Mouse (Mus musculus): ENCODE data around the gene Erbin. TPM values are rescaled to one million over a fixed set of nuclear protein-coding genes. Genes with fewer than 3 reads are reported as not detected.

Gene Erbin
- polyA plus RNA-seq, 1 experiment from 2014 or later = 19.0 TPM

DNA sequence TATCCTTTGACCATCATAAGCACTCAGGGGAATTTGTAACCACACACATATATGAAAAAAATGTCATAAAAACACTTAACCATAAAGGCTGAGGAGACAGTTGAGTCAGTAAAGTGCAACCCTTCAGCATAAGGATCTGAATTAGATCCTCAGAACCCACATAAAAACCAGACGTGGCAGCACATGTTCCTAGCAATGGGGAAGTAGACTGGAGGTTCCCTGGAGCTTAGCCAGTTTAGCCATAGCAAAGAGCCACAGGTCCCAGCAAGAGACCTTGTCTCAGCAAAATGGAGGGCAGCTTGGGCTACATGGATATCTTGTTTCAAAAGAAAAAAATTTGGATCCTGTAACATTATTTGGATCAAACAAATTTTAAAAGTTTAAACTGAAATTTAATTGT, 20.3 kb downstream of the Erbin start:
- TF ChIP-seq EP300 (IDR thresholded peaks at IDR 0.05) (no peak), CTCF (IDR thresholded peaks at IDR 0.05) (no peak)
- WGBS = 71% methylated on average over 1 of the region's 1 CpGs

DNA sequence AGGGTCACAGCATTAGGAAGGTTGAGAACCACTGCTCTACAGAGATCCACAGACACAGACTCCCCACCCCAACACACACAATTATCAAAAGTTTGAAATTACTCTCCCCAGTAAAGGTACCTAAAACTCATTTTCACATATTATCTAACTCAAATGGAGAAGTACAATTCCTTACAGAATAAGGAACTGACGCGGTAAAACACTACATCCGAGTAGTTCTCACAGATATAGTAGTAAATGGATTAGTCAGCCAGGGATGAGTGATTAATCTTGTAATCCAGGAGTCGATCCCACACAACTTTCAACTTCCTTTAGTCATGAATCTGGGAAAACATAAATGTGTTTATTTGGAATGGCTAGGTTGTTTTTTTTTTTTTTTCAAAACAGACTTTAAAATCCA, 22.7 kb downstream of the Erbin start:
- no peaks in the 10 kb centered on the region for H3K9me3 ChIP-seq (ENCODE audit: low read length)
- H3K4me1 ChIP-seq (ENCODE audit: insufficient read depth, low read depth, low read length) = no peaks in the 10 kb centered on the region
- H3K27me3 ChIP-seq (replicated peaks; ENCODE audit: insufficient read depth, low read length) = no peaks in the 10 kb centered on the region
- DNase-seq (ENCODE audit: low spot score) = no peak
- no peaks in the 10 kb centered on the region for H3K36me3 ChIP-seq (ENCODE audit: insufficient read depth, low read length)
- no peak overlapping the region for H3K27ac ChIP-seq (ENCODE audit: low read length)
- H3K4me2 ChIP-seq (replicated peaks; ENCODE audit: low read depth, low read length) = no peak overlapping the region
- H3K9ac ChIP-seq (replicated peaks; ENCODE audit: low read depth) = no peak overlapping the region
- no peak for TF ChIP-seq CTCF (IDR thresholded peaks at IDR 0.05)
- TF ChIP-seq EP300 (IDR thresholded peaks at IDR 0.05) = no peak
- no peak overlapping the region for H3K4me3 ChIP-seq (ENCODE audit: low read depth, low read length)
- 90% methylated on average over 4 of the region's 4 CpGs for WGBS
- no peak for ATAC-seq

More for the DNA sequence above, 20.3 kb downstream of the Erbin start:
- Histone ChIP-seq H3K4me2 (replicated peaks; ENCODE audit: low read depth, low read length) (no peak overlapping the region), H3K4me1 (ENCODE audit: insufficient read depth, low read depth, low read length) (no peaks in the 10 kb centered on the region), H3K9me3 (ENCODE audit: low read length) (no peaks in the 10 kb centered on the region), H3K27me3 (replicated peaks; ENCODE audit: insufficient read depth, low read length) (no peaks in the 10 kb centered on the region), H3K36me3 (ENCODE audit: insufficient read depth, low read length) (no peaks in the 10 kb centered on the region), H3K4me3 (ENCODE audit: low read depth, low read length) (no peak overlapping the region), H3K27ac (ENCODE audit: low read length) (no peak overlapping the region), H3K9ac (replicated peaks; ENCODE audit: low read depth) (no peak overlapping the region)
- DNase-seq (ENCODE audit: low spot score) (no peak), ATAC-seq (no peak)

DNA sequence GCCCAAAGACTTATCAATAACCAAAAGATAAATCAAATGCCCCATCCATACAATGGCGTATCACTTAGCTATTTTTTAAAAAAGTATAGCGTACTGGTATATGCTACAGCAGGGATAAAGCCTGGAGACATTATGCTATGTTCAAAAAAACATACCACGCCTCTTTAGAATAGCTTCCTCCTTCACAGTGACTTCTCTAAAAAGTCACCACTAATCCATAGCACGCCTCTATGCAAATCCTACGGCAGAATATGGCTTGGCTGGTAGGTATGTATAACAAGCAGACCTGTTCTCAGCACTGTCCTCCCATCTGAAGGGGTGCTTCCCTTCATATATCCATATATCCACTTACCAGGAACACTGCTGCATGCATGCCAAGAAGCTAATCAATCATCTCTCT, 27.2 kb downstream of the Erbin start:
- H3K27me3 ChIP-seq (replicated peaks; ENCODE audit: insufficient read depth, low read length) = no peaks in the 10 kb centered on the region
- DNase-seq (ENCODE audit: low spot score) (no peak), ATAC-seq (no peak)
- no peak overlapping the region for H3K4me2 ChIP-seq (replicated peaks; ENCODE audit: low read depth, low read length)
- TF ChIP-seq CTCF (IDR thresholded peaks at IDR 0.05) (no peak), EP300 (IDR thresholded peaks at IDR 0.05) (no peak)
- H3K9me3 ChIP-seq (ENCODE audit: low read length) = no peaks in the 10 kb centered on the region
- WGBS = 89% methylated on average over 5 of the region's 5 CpGs
- no peak overlapping the region for H3K27ac ChIP-seq (ENCODE audit: low read length)
- no peaks in the 10 kb centered on the region for H3K4me1 ChIP-seq (ENCODE audit: insufficient read depth, low read depth, low read length)
- H3K36me3 ChIP-seq (ENCODE audit: insufficient read depth, low read length) = no peaks in the 10 kb centered on the region
- no peak overlapping the region for H3K4me3 ChIP-seq (ENCODE audit: low read depth, low read length)
- no peak overlapping the region for H3K9ac ChIP-seq (replicated peaks; ENCODE audit: low read depth)

DNA sequence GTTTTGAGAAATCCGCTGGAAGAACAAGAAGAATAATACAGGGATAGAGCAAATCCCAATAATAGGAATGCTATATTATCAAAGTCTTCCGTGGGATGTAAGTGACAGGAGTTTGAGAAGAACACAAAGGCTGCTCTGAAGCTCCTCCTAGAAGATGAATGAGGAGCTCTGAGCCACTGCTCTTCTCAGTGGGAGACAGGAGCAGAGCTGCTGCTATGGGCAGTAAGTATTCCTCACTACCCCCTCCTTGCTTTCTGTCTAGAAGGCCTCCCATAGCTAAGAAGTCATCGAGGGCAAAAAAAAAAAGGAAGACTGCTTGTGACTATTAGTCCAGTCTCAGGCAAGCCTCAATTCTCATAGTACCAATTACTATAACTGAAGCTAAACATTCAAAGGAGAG, 30.3 kb downstream of the Erbin start:
- H3K27ac ChIP-seq (ENCODE audit: low read length) = no peak overlapping the region
- 67% methylated on average over 3 of the region's 3 CpGs for WGBS
- no peak overlapping the region for H3K4me2 ChIP-seq (replicated peaks; ENCODE audit: low read depth, low read length)
- no peak overlapping the region for H3K4me3 ChIP-seq (ENCODE audit: low read depth, low read length)
- H3K36me3 ChIP-seq (ENCODE audit: insufficient read depth, low read length) = no peaks in the 10 kb centered on the region
- no peak for ATAC-seq
- H3K4me1 ChIP-seq (ENCODE audit: insufficient read depth, low read depth, low read length) = no peaks in the 10 kb centered on the region
- H3K27me3 ChIP-seq (replicated peaks; ENCODE audit: insufficient read depth, low read length) = no peaks in the 10 kb centered on the region
- H3K9me3 ChIP-seq (ENCODE audit: low read length) = no peaks in the 10 kb centered on the region
- no peak for DNase-seq (ENCODE audit: low spot score)
- H3K9ac ChIP-seq (replicated peaks; ENCODE audit: low read depth) = no peak overlapping the region
- TF ChIP-seq EP300 (IDR thresholded peaks at IDR 0.05) (no peak), CTCF (IDR thresholded peaks at IDR 0.05) (no peak)

DNA sequence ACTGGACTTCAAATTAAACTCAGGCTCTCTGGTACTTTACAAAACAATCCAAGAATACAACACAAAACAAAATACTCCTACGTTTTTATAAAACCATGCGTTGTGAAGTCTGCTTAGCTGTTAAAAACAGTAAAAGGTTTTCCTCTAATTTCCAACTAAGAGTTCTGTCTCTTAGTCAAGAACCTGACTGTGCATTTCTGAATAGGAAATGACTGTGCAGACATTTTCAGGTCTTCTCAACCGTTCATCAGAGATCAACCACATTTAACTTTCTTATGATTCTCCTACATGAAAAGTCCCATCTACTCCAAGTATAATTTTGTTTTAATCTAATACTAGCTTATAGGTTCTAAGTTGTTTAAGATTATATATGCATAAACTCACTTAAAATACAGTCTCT, 33.8 kb downstream of the Erbin start:
- no peaks in the 10 kb centered on the region for H3K4me1 ChIP-seq (ENCODE audit: insufficient read depth, low read depth, low read length)
- H3K36me3 ChIP-seq (ENCODE audit: insufficient read depth, low read length) = no peaks in the 10 kb centered on the region
- H3K4me3 ChIP-seq (ENCODE audit: low read depth, low read length) = no peak overlapping the region
- no peak overlapping the region for H3K9ac ChIP-seq (replicated peaks; ENCODE audit: low read depth)
- no peaks in the 10 kb centered on the region for H3K27me3 ChIP-seq (replicated peaks; ENCODE audit: insufficient read depth, low read length)
- WGBS = 82% methylated on average over 3 of the region's 3 CpGs
- no peak for TF ChIP-seq CTCF (IDR thresholded peaks at IDR 0.05)
- no peak overlapping the region for H3K4me2 ChIP-seq (replicated peaks; ENCODE audit: low read depth, low read length)
- no peak overlapping the region for H3K27ac ChIP-seq (ENCODE audit: low read length)
- ATAC-seq (no peak), DNase-seq (ENCODE audit: low spot score) (no peak)
- no peaks in the 10 kb centered on the region for H3K9me3 ChIP-seq (ENCODE audit: low read length)

DNA sequence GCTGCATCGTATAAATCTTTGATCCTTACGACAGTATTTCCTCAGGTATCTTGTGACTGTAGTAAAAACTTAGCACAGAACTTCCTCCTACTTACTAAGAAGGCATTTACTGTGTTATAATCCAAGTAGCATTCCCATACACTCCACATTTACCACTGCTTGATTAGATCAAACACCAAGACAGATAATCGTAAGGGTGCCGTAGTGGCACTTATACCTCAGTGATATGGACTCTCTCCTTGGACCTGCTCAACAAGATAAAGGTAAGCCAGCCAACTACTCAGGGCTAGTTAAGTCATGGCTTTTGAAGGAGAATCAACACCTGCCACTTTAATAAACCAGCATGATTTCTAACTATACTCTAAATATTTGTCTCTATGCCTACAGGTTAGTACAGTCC, 39.1 kb downstream of the Erbin start:
- Histone ChIP-seq H3K27me3 (replicated peaks; ENCODE audit: insufficient read depth, low read length) (no peaks in the 10 kb centered on the region), H3K36me3 (ENCODE audit: insufficient read depth, low read length) (peaks cover 7% of the 10 kb centered on the region; the same call in 1 of the 2 replicates), H3K4me3 (ENCODE audit: low read depth, low read length) (no peak overlapping the region), H3K4me1 (ENCODE audit: insufficient read depth, low read depth, low read length) (no peaks in the 10 kb centered on the region), H3K9me3 (ENCODE audit: low read length) (no peaks in the 10 kb centered on the region), H3K4me2 (replicated peaks; ENCODE audit: low read depth, low read length) (no peak overlapping the region), H3K9ac (replicated peaks; ENCODE audit: low read depth) (no peak overlapping the region), H3K27ac (ENCODE audit: low read length) (no peak overlapping the region)
- ATAC-seq (no peak), DNase-seq (ENCODE audit: low spot score) (no peak)
- 78% methylated on average over 4 of the region's 4 CpGs for WGBS
- TF ChIP-seq EP300 (IDR thresholded peaks at IDR 0.05) (no peak), CTCF (IDR thresholded peaks at IDR 0.05) (no peak)

DNA sequence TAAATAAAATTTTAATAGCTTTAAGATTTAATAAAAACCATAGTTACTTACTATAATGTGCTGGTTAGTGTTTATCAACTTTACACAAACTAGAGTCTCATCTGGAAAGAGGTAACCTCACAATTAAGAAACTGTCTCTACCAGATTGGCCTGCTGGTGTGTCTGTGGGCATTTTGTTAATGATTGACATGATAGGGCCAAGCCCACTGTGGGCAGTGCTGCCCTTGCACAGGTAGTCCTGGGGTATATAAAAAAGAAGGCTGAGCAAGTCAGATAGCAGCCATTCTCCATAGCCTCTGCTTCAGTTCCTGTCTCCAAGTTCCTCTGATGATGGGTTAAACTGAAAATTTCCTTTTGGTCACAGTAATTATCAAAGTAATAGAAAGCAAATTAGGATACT, 43.6 kb downstream of the Erbin start:
- H3K36me3 ChIP-seq (ENCODE audit: insufficient read depth, low read length) = peaks cover 7% of the 10 kb centered on the region; the same call in 1 of the 2 replicates
- H3K4me2 ChIP-seq (replicated peaks; ENCODE audit: low read depth, low read length) = no peak overlapping the region
- no peaks in the 10 kb centered on the region for H3K9me3 ChIP-seq (ENCODE audit: low read length)
- no peak overlapping the region for H3K4me3 ChIP-seq (ENCODE audit: low read depth, low read length)
- no peak for TF ChIP-seq CTCF (IDR thresholded peaks at IDR 0.05)
- no peak for TF ChIP-seq EP300 (IDR thresholded peaks at IDR 0.05)
- DNase-seq (ENCODE audit: low spot score) = no peak
- no peaks in the 10 kb centered on the region for H3K27me3 ChIP-seq (replicated peaks; ENCODE audit: insufficient read depth, low read length)
- H3K4me1 ChIP-seq (ENCODE audit: insufficient read depth, low read depth, low read length) = no peaks in the 10 kb centered on the region
- no peak overlapping the region for H3K9ac ChIP-seq (replicated peaks; ENCODE audit: low read depth)
- no peak for ATAC-seq
- H3K27ac ChIP-seq (ENCODE audit: low read length) = no peak overlapping the region

Data from lung, postnatal 0 days (tissue).